In genomic region chr13:98881991-98882390, GRCm38 (mm10) we compare ENCODE assay signal across 20 mouse cellular contexts. TPM values are rescaled to one million over a fixed set of nuclear protein-coding genes. Genes with fewer than 3 reads are reported as not detected.
DNase-seq lines count a peak whose midpoint lies in the region; ATAC-seq lines count a peak whose summit lies in the region.
"Had no signal": no experiment of that assay in that cellular context is flagged by ENCODE, and none has a peak within 500 bp of the region (broad histone marks: within the 10 kb centered on the region; RNA-seq: fewer than 3 reads in every experiment).

No protein-coding gene starts in this region.

- peaks cover 51% of the 10 kb centered on the region for H3K36me3 ChIP-seq in kidney, embryonic 16.5 days (ENCODE audit: insufficient read depth, low read length)
- peaks cover 14% of the 10 kb centered on the region; the same call in 1 of the 2 replicates for H3K36me3 ChIP-seq in midbrain, embryonic 15.5 days (replicated peaks)
- H3K36me3 ChIP-seq in midbrain, embryonic 10.5 days: peaks cover 100% of the 10 kb centered on the region
- H3K36me3 ChIP-seq in hindbrain, embryonic 10.5 days: peaks cover 100% of the 10 kb centered on the region

- H3K27ac ChIP-seq in kidney, embryonic 16.5 days (ENCODE audit: low read length): no peak overlapping the region
- no peak overlapping the region for H3K27ac ChIP-seq in midbrain, embryonic 15.5 days
- H3K27ac ChIP-seq in midbrain, embryonic 10.5 days (replicated peaks): no peak overlapping the region
- H3K27ac ChIP-seq in hindbrain, embryonic 10.5 days: no peak overlapping the region
- H3K27ac ChIP-seq: embryonic facial prominence, embryonic 12.5 days; forebrain, embryonic 15.5 days; heart, embryonic 10.5 days; hindbrain, embryonic 13.5 days had no signal

- H3K4me3 ChIP-seq in kidney, embryonic 16.5 days (ENCODE audit: low read length): no peak overlapping the region
- H3K4me3 ChIP-seq in midbrain, embryonic 15.5 days: no peak overlapping the region
- no peak overlapping the region for H3K4me3 ChIP-seq in midbrain, embryonic 10.5 days
- no peak overlapping the region for H3K4me3 ChIP-seq in hindbrain, embryonic 10.5 days
- H3K4me3 ChIP-seq: embryonic facial prominence, embryonic 12.5 days; forebrain, embryonic 15.5 days; heart, embryonic 10.5 days; hindbrain, embryonic 13.5 days had no signal

- peak; percentile 37 to 47 for DNase-seq in kidney, adult 8-10 months
- no peak for DNase-seq in kidney, postnatal 10 days
- peak; percentile 29 to 54 for DNase-seq in kidney, postnatal 36 days
- DNase-seq in midbrain, embryonic 10.5 days (ENCODE audit: low spot score): no peak
- no peak for DNase-seq in hindbrain, embryonic 10.5 days (ENCODE audit: low spot score)
- DNase-seq: adrenal gland, postnatal 10 days; cerebellum, adult 11-12 months; cerebellum, adult 9-10 months; cerebellum, postnatal 25 days; gastrocnemius, postnatal 36 days; heart, adult 18-20 months; heart, postnatal 10 days; heart, postnatal 4 days had no signal

- no peak overlapping the region for H3K9ac ChIP-seq in kidney, embryonic 16.5 days (replicated peaks; ENCODE audit: low read length)
- no peak overlapping the region for H3K9ac ChIP-seq in midbrain, embryonic 15.5 days
- H3K9ac ChIP-seq: embryonic facial prominence, embryonic 12.5 days; forebrain, embryonic 15.5 days; hindbrain, embryonic 13.5 days had no signal

- H3K4me1 ChIP-seq in kidney, embryonic 16.5 days (ENCODE audit: insufficient read depth, low read length): no peaks in the 10 kb centered on the region; the same call in 1 of the 2 replicates
- H3K4me1 ChIP-seq in midbrain, embryonic 15.5 days: no peaks in the 10 kb centered on the region
- H3K4me1 ChIP-seq in midbrain, embryonic 10.5 days: no peaks in the 10 kb centered on the region
- H3K4me1 ChIP-seq in hindbrain, embryonic 10.5 days (replicated peaks): no peaks in the 10 kb centered on the region
- H3K4me1 ChIP-seq: embryonic facial prominence, embryonic 12.5 days; forebrain, embryonic 15.5 days; heart, embryonic 10.5 days; hindbrain, embryonic 13.5 days had no signal

- no peaks in the 10 kb centered on the region for H3K9me3 ChIP-seq in kidney, embryonic 16.5 days (ENCODE audit: low read length)
- H3K9me3 ChIP-seq in midbrain, embryonic 15.5 days: no peaks in the 10 kb centered on the region
- no peaks in the 10 kb centered on the region for H3K9me3 ChIP-seq in midbrain, embryonic 10.5 days (replicated peaks)
- H3K9me3 ChIP-seq in hindbrain, embryonic 10.5 days: no peaks in the 10 kb centered on the region
- H3K9me3 ChIP-seq: embryonic facial prominence, embryonic 12.5 days; forebrain, embryonic 15.5 days; G1E; heart, embryonic 10.5 days; hindbrain, embryonic 13.5 days had no signal

- no peak for ATAC-seq in kidney, embryonic 16.5 days (ENCODE audit: low FRiP score, low TSS enrichment)
- ATAC-seq in midbrain, embryonic 15.5 days (replicated peaks): 0 out of 2 replicates have a peak, but pooled peaks have one; percentile 42
- ATAC-seq: forebrain, embryonic 15.5 days had no signal

- H3K27me3 ChIP-seq in kidney, embryonic 16.5 days (ENCODE audit: insufficient read depth, low read length): no peaks in the 10 kb centered on the region
- H3K27me3 ChIP-seq in midbrain, embryonic 15.5 days (replicated peaks): no peaks in the 10 kb centered on the region
- no peaks in the 10 kb centered on the region for H3K27me3 ChIP-seq in midbrain, embryonic 10.5 days (ENCODE audit: low read depth, poor library complexity, severe bottlenecking)
- no peaks in the 10 kb centered on the region for H3K27me3 ChIP-seq in hindbrain, embryonic 10.5 days (ENCODE audit: insufficient read depth, poor library complexity, severe bottlenecking)
- H3K27me3 ChIP-seq: embryonic facial prominence, embryonic 12.5 days; forebrain, embryonic 15.5 days; hindbrain, embryonic 13.5 days had no signal

- WGBS in kidney, embryonic 16.5 days: 87% methylated on average over 1 of the region's 1 CpGs
- 78% methylated on average over 1 of the region's 1 CpGs for WGBS in midbrain, embryonic 15.5 days
- 89% methylated on average over 1 of the region's 1 CpGs for WGBS in midbrain, embryonic 10.5 days
- 98% methylated on average over 1 of the region's 1 CpGs for WGBS in hindbrain, embryonic 10.5 days

- no peak overlapping the region for H3K4me2 ChIP-seq in kidney, embryonic 16.5 days (replicated peaks; ENCODE audit: low read depth, low read length)
- no peak overlapping the region for H3K4me2 ChIP-seq in midbrain, embryonic 15.5 days
- H3K4me2 ChIP-seq: embryonic facial prominence, embryonic 12.5 days; forebrain, embryonic 15.5 days; hindbrain, embryonic 13.5 days had no signal

RNA-seq across cellular contexts. Expression of gene Tnpo1, which starts 44.2 kb away (rescaled TPM):
- polyA plus RNA-seq in kidney, embryonic 16.5 days (2015; fragmentation: Nextera tagmentation; extraction: Ambion mirVana): 65.4 and 67.7 TPM in 2 replicates
- 51.3 and 53.9 TPM in 2 replicates for polyA plus RNA-seq in midbrain, embryonic 15.5 days (2015; fragmentation: Nextera tagmentation; extraction: Ambion mirVana)
- 75.1 and 75.7 TPM in 2 replicates for polyA plus RNA-seq in midbrain, embryonic 10.5 days (2016; fragmentation: Nextera tagmentation; extraction: Ambion mirVana)
- 72.9 and 74.6 TPM in 2 replicates for polyA plus RNA-seq in hindbrain, embryonic 10.5 days (2016; fragmentation: Nextera tagmentation; extraction: Ambion mirVana)

Comparison
In these comparisons a context has a peak if more than half of its experiments do, and no peak if none do; other contexts are left out.
1. DNase-seq: peak in kidney, adult 8-10 months (2 of 2) and kidney, postnatal 36 days (2 of 2); none in kidney, postnatal 10 days (single experiment), midbrain, embryonic 10.5 days (single experiment) and hindbrain, embryonic 10.5 days (single experiment).